Mouse (Mus musculus) layer of hippocampus, postnatal 10 days (tissue): ENCODE measurements around the gene Tfam. TPM values are rescaled to one million over a fixed set of nuclear protein-coding genes. Genes with fewer than 3 reads are reported as not detected.

Experiments used
- total RNA-seq, 2 experiments: library from RNA; stranded (reverse); gene quantifications; 2 replicates each; pipeline ENCODE4 v1.2.3; 2021

The Tfam gene
- total RNA-seq, 2 experiments from 2014 or later: 40.7 to 47.3 TPM

Other genes starting within 250 kb of the Tfam start
- 1 to 10 TPM; 6.2 to 6.6 TPM for gene Bicc1, start 78.6 kb downstream of the Tfam start, total RNA-seq
- gene Ube2d1, start 47.0 kb upstream of the Tfam start, total RNA-seq: 10 to 100 TPM; 70.3 to 79.7 TPM
- gene Cisd1, start 106.7 kb upstream of the Tfam start, total RNA-seq: 100 to 1,000 TPM; 122 to 130 TPM
- gene Ipmk, start 109.5 kb upstream of the Tfam start, total RNA-seq: 10 to 100 TPM; 32.5 to 33.6 TPM